Mouse (Mus musculus): Measurements from ENCODE around the gene Cpne7. TPM values are rescaled to one million over a fixed set of nuclear protein-coding genes. Genes with fewer than 3 reads are reported as not detected.

The Cpne7 gene
- polyA plus RNA-seq, 1 experiment from 2014 or later: 0.46 TPM

DNA sequence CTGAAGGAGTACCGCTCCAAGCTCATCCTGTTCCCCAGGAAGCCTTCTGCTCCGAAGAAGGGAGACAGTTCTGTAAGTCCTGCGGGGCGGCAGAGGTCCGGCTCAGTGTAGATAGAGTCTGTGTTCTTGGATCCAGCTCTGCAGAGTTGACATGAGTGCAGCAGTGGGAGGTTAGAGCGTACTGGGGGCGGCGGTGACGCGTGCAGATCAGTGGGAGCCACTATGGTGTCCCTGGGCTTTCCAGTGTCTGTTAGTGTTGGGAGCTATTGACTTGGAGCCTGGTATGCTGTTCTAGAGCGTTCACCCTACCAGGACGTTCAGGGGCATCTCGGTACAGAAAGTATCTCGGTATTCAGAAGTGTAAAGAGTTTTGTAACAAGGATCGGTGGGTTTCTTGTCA is 13.9 kb upstream of the Cpne7 start:
- Histone ChIP-seq H3K36me3 (ENCODE audit: control insufficient read depth, insufficient read depth) (peaks cover 20% of the 10 kb centered on the region), H3K27me3 (replicated peaks; ENCODE audit: control insufficient read depth, insufficient read depth, low read length) (no peaks in the 10 kb centered on the region), H3K4me1 (replicated peaks; ENCODE audit: control insufficient read depth, insufficient read depth, low read length) (0 out of 2 replicates have a peak, but pooled peaks cover 3% of the 10 kb centered on the region), H3K4me2 (replicated peaks; ENCODE audit: low read depth) (peak overlapping the region; percentile 80), H3K27ac (ENCODE audit: low read depth, low read length) (peak overlapping the region; percentile 60), H3K9ac (ENCODE audit: low read depth, low read length) (peak overlapping the region; percentile 91), H3K9me3 (ENCODE audit: control insufficient read depth) (no peaks in the 10 kb centered on the region), H3K4me3 (ENCODE audit: low read depth, low read length) (peak overlapping the region; percentile 81)
- no peak for ATAC-seq
- WGBS: 10% methylated on average over 14 of the region's 15 CpGs
- TF ChIP-seq CTCF (IDR thresholded peaks at IDR 0.05; ENCODE audit: low read depth): no peak

DNA sequence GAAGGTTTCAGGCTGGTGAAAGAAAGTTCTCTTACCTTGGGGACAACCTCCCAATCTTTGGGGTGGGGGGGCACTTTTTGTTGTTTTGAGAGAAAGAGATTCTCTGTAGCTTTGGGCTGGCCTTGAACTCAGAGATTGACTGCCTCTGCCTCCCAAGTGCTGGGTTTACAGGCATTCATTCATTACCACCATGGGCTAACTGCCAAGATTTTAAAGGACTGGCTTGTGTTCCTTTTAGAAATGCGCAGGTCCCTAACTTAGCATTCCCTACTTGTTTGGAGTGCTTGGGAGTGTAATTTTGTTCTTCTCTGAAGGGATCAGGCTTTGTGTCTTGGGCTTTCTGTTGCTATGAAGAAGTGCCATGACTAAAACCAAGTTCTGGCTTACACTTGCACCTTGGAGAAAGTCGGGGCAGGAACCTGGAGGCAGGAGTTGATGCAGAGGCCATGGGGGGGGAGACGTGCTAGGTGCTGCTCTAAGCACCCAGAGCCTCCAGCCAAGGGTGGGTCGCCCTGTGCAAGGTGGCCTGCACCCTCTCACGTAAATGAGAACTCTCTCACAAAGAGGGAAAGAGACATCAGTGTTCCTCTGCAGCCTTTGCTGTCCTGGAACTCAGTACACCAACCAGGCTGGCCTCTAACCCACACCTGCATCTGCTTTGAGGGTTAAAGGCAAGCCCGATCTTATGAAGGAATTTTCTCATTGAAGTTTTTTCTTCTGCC is 13.0 kb upstream of the Cpne7 start:
- WGBS: 71% methylated on average over 6 of the region's 6 CpGs
- no peak for ATAC-seq

GRCm38 (mm10) chr8:123105553-123106326 is 11.4 kb upstream of the Cpne7 start:
- TF ChIP-seq CTCF (IDR thresholded peaks at IDR 0.05; ENCODE audit: low read depth): peak; percentile 73
- no peak overlapping the region for H3K27ac ChIP-seq (ENCODE audit: low read depth, low read length)
- 65% methylated on average over 5 of the region's 5 CpGs for WGBS
- no peak overlapping the region for H3K4me2 ChIP-seq (replicated peaks; ENCODE audit: low read depth)
- H3K27me3 ChIP-seq (replicated peaks; ENCODE audit: control insufficient read depth, insufficient read depth, low read length): no peaks in the 10 kb centered on the region
- H3K9me3 ChIP-seq (ENCODE audit: control insufficient read depth): no peaks in the 10 kb centered on the region
- no peak for ATAC-seq
- peaks cover 16% of the 10 kb centered on the region for H3K36me3 ChIP-seq (ENCODE audit: control insufficient read depth, insufficient read depth)
- H3K4me3 ChIP-seq (ENCODE audit: low read depth, low read length): no peak overlapping the region
- H3K9ac ChIP-seq (ENCODE audit: low read depth, low read length): no peak overlapping the region
- H3K4me1 ChIP-seq (replicated peaks; ENCODE audit: control insufficient read depth, insufficient read depth, low read length): peaks cover 4% of the 10 kb centered on the region; the same call in 1 of the 2 replicates

More for the DNA sequence above, 13.0 kb upstream of the Cpne7 start:
- Histone ChIP-seq H3K27me3 (replicated peaks; ENCODE audit: control insufficient read depth, insufficient read depth, low read length) (no peaks in the 10 kb centered on the region), H3K4me1 (replicated peaks; ENCODE audit: control insufficient read depth, insufficient read depth, low read length) (0 out of 2 replicates have a peak, but pooled peaks cover 3% of the 10 kb centered on the region), H3K9ac (ENCODE audit: low read depth, low read length) (peak overlapping the region; percentile 91), H3K4me2 (replicated peaks; ENCODE audit: low read depth) (peak overlapping the region; percentile 80), H3K9me3 (ENCODE audit: control insufficient read depth) (no peaks in the 10 kb centered on the region), H3K36me3 (ENCODE audit: control insufficient read depth, insufficient read depth) (peaks cover 16% of the 10 kb centered on the region), H3K27ac (ENCODE audit: low read depth, low read length) (no peak overlapping the region), H3K4me3 (ENCODE audit: low read depth, low read length) (no peak overlapping the region)
- no peak for TF ChIP-seq CTCF (IDR thresholded peaks at IDR 0.05; ENCODE audit: low read depth)

DNA sequence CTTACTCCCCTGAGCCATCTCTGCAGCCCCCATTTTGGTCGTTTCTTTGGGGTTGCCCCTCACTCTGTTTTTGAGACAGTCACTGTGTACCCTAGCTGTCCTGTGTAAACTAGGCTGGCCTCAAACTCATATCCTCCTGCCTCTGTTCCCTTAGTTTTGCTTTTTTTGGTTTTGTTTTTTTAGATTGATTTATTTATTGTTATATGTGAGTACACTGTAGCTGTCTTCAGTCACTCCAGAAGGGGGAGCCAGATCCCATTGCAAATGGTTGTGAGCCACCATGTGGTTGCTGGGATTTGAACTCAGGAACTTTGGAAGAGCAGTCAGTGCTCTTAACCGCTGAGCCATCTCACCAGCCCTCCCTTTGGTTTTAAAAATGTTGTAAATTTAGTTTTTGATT is 10.6 kb upstream of the Cpne7 start:
- Histone ChIP-seq H3K9me3 (ENCODE audit: control insufficient read depth) (no peaks in the 10 kb centered on the region), H3K4me1 (replicated peaks; ENCODE audit: control insufficient read depth, insufficient read depth, low read length) (peaks cover 7% of the 10 kb centered on the region; the same call in 1 of the 2 replicates), H3K27ac (ENCODE audit: low read depth, low read length) (no peak overlapping the region), H3K9ac (ENCODE audit: low read depth, low read length) (no peak overlapping the region), H3K4me3 (ENCODE audit: low read depth, low read length) (no peak overlapping the region), H3K36me3 (ENCODE audit: control insufficient read depth, insufficient read depth) (peaks cover 16% of the 10 kb centered on the region), H3K27me3 (replicated peaks; ENCODE audit: control insufficient read depth, insufficient read depth, low read length) (no peaks in the 10 kb centered on the region), H3K4me2 (replicated peaks; ENCODE audit: low read depth) (no peak overlapping the region)
- 61% methylated on average over 2 of the region's 2 CpGs for WGBS
- TF ChIP-seq CTCF (IDR thresholded peaks at IDR 0.05; ENCODE audit: low read depth): peak; percentile 71
- ATAC-seq: no peak

DNA sequence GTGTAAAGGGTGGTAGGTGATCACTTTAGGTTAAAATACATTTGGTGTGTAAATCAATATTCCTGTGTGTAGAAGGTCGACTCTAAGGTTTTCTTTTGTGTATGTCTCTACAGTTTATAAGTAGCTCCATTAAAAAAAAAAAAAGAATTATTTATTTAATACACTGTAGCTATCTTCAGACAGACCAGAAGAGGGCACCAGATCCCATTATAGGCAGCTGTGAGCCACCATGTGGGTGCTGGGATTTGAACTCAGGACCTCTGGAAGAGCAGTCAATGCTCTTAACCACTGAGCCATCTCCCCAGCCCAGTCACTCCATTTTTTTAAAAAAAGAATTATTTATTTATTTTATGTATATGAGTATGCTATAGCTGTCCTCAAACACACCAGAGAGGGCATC is 9.2 kb upstream of the Cpne7 start:
- H3K4me3 ChIP-seq (ENCODE audit: low read depth, low read length): no peak overlapping the region
- peaks cover 7% of the 10 kb centered on the region; the same call in 1 of the 2 replicates for H3K4me1 ChIP-seq (replicated peaks; ENCODE audit: control insufficient read depth, insufficient read depth, low read length)
- peak; percentile 52 for TF ChIP-seq CTCF (IDR thresholded peaks at IDR 0.05; ENCODE audit: low read depth)
- H3K4me2 ChIP-seq (replicated peaks; ENCODE audit: low read depth): no peak overlapping the region
- no peak overlapping the region for H3K27ac ChIP-seq (ENCODE audit: low read depth, low read length)
- no peaks in the 10 kb centered on the region for H3K9me3 ChIP-seq (ENCODE audit: control insufficient read depth)
- no peaks in the 10 kb centered on the region for H3K27me3 ChIP-seq (replicated peaks; ENCODE audit: control insufficient read depth, insufficient read depth, low read length)
- ATAC-seq: no peak
- peaks cover 16% of the 10 kb centered on the region for H3K36me3 ChIP-seq (ENCODE audit: control insufficient read depth, insufficient read depth)
- no peak overlapping the region for H3K9ac ChIP-seq (ENCODE audit: low read depth, low read length)
- WGBS: 73% methylated on average over 1 of the region's 1 CpGs

DNA sequence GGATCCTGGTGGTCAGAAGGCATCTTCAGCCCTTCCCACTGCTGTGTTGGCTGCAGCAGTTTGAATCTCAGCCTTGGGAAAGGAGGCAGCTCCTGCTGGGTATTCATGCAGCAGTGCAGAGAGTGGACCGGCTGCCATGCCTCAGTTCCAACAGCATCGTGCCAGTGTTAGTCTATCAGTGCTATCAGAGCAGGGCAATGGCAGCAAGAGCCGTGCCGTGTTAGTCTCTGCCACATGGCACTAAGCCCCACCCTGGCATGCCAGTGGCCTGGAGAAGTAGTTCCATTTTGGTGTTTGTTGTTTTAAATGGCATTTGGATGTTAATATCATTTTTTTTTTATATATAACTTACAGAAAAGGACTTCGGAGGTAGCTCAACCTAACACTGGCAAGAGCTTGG is 8.2 kb upstream of the Cpne7 start:
- Histone ChIP-seq H3K27me3 (replicated peaks; ENCODE audit: control insufficient read depth, insufficient read depth, low read length) (no peaks in the 10 kb centered on the region), H3K4me2 (replicated peaks; ENCODE audit: low read depth) (no peak overlapping the region), H3K9ac (ENCODE audit: low read depth, low read length) (no peak overlapping the region), H3K9me3 (ENCODE audit: control insufficient read depth) (no peaks in the 10 kb centered on the region), H3K36me3 (ENCODE audit: control insufficient read depth, insufficient read depth) (peaks cover 9% of the 10 kb centered on the region), H3K4me1 (replicated peaks; ENCODE audit: control insufficient read depth, insufficient read depth, low read length) (peaks cover 4% of the 10 kb centered on the region; the same call in 1 of the 2 replicates), H3K4me3 (ENCODE audit: low read depth, low read length) (no peak overlapping the region), H3K27ac (ENCODE audit: low read depth, low read length) (no peak overlapping the region)
- no peak for ATAC-seq
- 82% methylated on average over 5 of the region's 5 CpGs for WGBS
- TF ChIP-seq CTCF (IDR thresholded peaks at IDR 0.05; ENCODE audit: low read depth): no peak
